Mouse (Mus musculus) embryonic facial prominence, embryonic 12.5 days (tissue): ENCODE measurements around the gene AC124502.3. TPM values are rescaled to one million over a fixed set of nuclear protein-coding genes. Genes with fewer than 3 reads are reported as not detected.
A peak's percentile ranks its signal among the peaks of the same experiment; 100 is the strongest.
"Not testable (repeated sequence)": the region's sequence is repeated elsewhere in the genome, so short reads cannot be mapped to it uniquely, and the experiment has no call there.

Experiments used
- ATAC-seq: fragments of 200-750 bp; cut with Nextera tagmentation; 2 replicates; pipeline ENCODE4 v1.8.0; 2017; ENCODE audit not compliant: insufficient number of reproducible peaks, insufficient read depth, low FRiP score, low TSS enrichment
- H3K27ac ChIP-seq: fragments of 300-500 bp; sonication (generic); 2 replicates; pipeline ENCODE4 v1.5.1; 2016; ENCODE audit warnings: mild to moderate bottlenecking
- H3K27me3 ChIP-seq: fragments of 300-500 bp; sonication (generic); 2 replicates; pipeline ENCODE4 v1.6.1; 2016; ENCODE audit warnings: mild to moderate bottlenecking, moderate library complexity
- H3K36me3 ChIP-seq: fragments of 300-500 bp; sonication (generic); 2 replicates; pipeline ENCODE4 v1.6.1; 2016; ENCODE audit warnings: mild to moderate bottlenecking
- H3K4me1 ChIP-seq: fragments of 300-500 bp; sonication (generic); 2 replicates; pipeline ENCODE4 v1.6.1; 2016
- H3K4me2 ChIP-seq: fragments of 300-500 bp; sonication (generic); replicated peaks from 2 replicates; pipeline ENCODE4 v1.6.1; 2016; ENCODE audit warnings: mild to moderate bottlenecking, moderate library complexity
- H3K4me3 ChIP-seq: fragments of 300-500 bp; sonication (generic); 2 replicates; pipeline ENCODE4 v1.5.1; 2016; ENCODE audit warnings: mild to moderate bottlenecking
- H3K9ac ChIP-seq: fragments of 300-500 bp; sonication (generic); 2 replicates; pipeline ENCODE4 v1.6.1; 2016; ENCODE audit warnings: mild to moderate bottlenecking, moderate library complexity
- H3K9me3 ChIP-seq: fragments of 300-500 bp; sonication (generic); 2 replicates; pipeline ENCODE4 v1.6.1; 2016; ENCODE audit warnings: mild to moderate bottlenecking, moderate library complexity
- WGBS: fragments of 180-500 bp; shearing (Covaris S2); methylation state at CpG from one replicate; pipeline ENCODE4 v1.1.7; 2016; 5-methylcytosine and 5-hydroxymethylcytosine counted together
- polyA plus RNA-seq: library from polyadenylated mRNA; unstranded; fragments of >200 nt; fragmentation: Nextera tagmentation; extraction: Ambion mirVana; gene quantifications from 2 replicates; pipeline ENCODE4 v1.2.1, GENCODE M21; 2016

The AC124502.3 gene
- polyA plus RNA-seq, 1 experiment from 2014 or later = 4.7 TPM

GRCm38 (mm10) chr19:5073518-5073917 is 34.8 kb downstream of the AC124502.3 start:
- WGBS = 44% methylated on average over 5 of the region's 5 CpGs
- Histone ChIP-seq H3K4me2 (peak overlapping the region; percentile 86; the same call in 1 of the 2 replicates), H3K4me1 (peaks cover 28% of the 10 kb centered on the region), H3K36me3 (no peaks in the 10 kb centered on the region), H3K9ac (no peak overlapping the region), H3K9me3 (no peaks in the 10 kb centered on the region), H3K4me3 (peak overlapping the region; percentile 59; the same call in 1 of the 2 replicates), H3K27me3 (peaks cover 12% of the 10 kb centered on the region), H3K27ac (no peak overlapping the region)
- ATAC-seq = no peak

- no peaks in the 10 kb centered on the region for H3K36me3 ChIP-seq
- H3K4me3 ChIP-seq = no peak overlapping the region
- peaks cover 48% of the 10 kb centered on the region for H3K27me3 ChIP-seq
- H3K9me3 ChIP-seq = no peaks in the 10 kb centered on the region
- no peak overlapping the region for H3K9ac ChIP-seq
- ATAC-seq = no peak
- 81% methylated on average over 1 of the region's 1 CpGs for WGBS
- no peak overlapping the region for H3K27ac ChIP-seq
- H3K4me1 ChIP-seq = no peaks in the 10 kb centered on the region
- no peak overlapping the region for H3K4me2 ChIP-seq
Observed at GRCm38 (mm10) chr19:5079279-5079678, 40.6 kb downstream of the AC124502.3 start.

- 64% methylated on average over 18 of the region's 18 CpGs for WGBS
- Histone ChIP-seq H3K4me1 (peaks cover 10% of the 10 kb centered on the region), H3K27ac (no peak overlapping the region), H3K27me3 (peaks cover 71% of the 10 kb centered on the region), H3K36me3 (no peaks in the 10 kb centered on the region), H3K4me3 (no peak overlapping the region), H3K9me3 (no peaks in the 10 kb centered on the region), H3K4me2 (no peak overlapping the region), H3K9ac (no peak overlapping the region)
- ATAC-seq = no peak
Observed at GRCm38 (mm10) chr19:5082005-5082404, 43.3 kb downstream of the AC124502.3 start.

- no peak overlapping the region for H3K9ac ChIP-seq
- 66% methylated on average over 24 of the region's 24 CpGs for WGBS
- H3K27ac ChIP-seq = no peak overlapping the region
- no peak for ATAC-seq
- H3K36me3 ChIP-seq = no peaks in the 10 kb centered on the region
- H3K4me3 ChIP-seq = no peak overlapping the region
- H3K9me3 ChIP-seq = no peaks in the 10 kb centered on the region
- peaks cover 14% of the 10 kb centered on the region for H3K4me1 ChIP-seq
- H3K4me2 ChIP-seq = no peak overlapping the region
- peaks cover 71% of the 10 kb centered on the region for H3K27me3 ChIP-seq
Observed at GRCm38 (mm10) chr19:5082596-5082995, 43.9 kb downstream of the AC124502.3 start.

- no peaks in the 10 kb centered on the region for H3K36me3 ChIP-seq
- peak overlapping the region; percentile 83; the same call in 1 of the 2 replicates for H3K4me2 ChIP-seq
- peaks cover 68% of the 10 kb centered on the region for H3K27me3 ChIP-seq
- ATAC-seq = no peak
- H3K9me3 ChIP-seq = no peaks in the 10 kb centered on the region
- 74% methylated on average over 3 of the region's 3 CpGs for WGBS
- H3K4me3 ChIP-seq = peak overlapping the region; percentile 45
- no peak overlapping the region for H3K9ac ChIP-seq
- no peak overlapping the region for H3K27ac ChIP-seq
- H3K4me1 ChIP-seq = peaks cover 20% of the 10 kb centered on the region
Observed at GRCm38 (mm10) chr19:5083961-5084833, 45.5 kb downstream of the AC124502.3 start.

GRCm38 (mm10) chr19:5084834-5085144 is 46.1 kb downstream of the AC124502.3 start:
- Histone ChIP-seq H3K4me2 (peak overlapping the region; percentile 83), H3K9me3 (no peaks in the 10 kb centered on the region), H3K27ac (no peak overlapping the region), H3K9ac (no peak overlapping the region), H3K36me3 (no peaks in the 10 kb centered on the region), H3K4me3 (peak overlapping the region; percentile 45), H3K4me1 (peaks cover 23% of the 10 kb centered on the region), H3K27me3 (peaks cover 67% of the 10 kb centered on the region)
- WGBS = 6% methylated on average over 15 of the region's 15 CpGs
- no peak for ATAC-seq

- peak within 1 kb of the TSS; percentile 83 for H3K4me2 ChIP-seq
- ATAC-seq = no peak
- peaks cover 62% of the 10 kb centered on the region for H3K27me3 ChIP-seq
- H3K4me3 ChIP-seq = peak within 1 kb of the TSS; percentile 45
- H3K4me1 ChIP-seq = peaks cover 23% of the 10 kb centered on the region
- WGBS = under 1% methylated on average over 55 of the region's 69 CpGs
- peak within 1 kb of the TSS; percentile 50; the same call in 1 of the 2 replicates for H3K9ac ChIP-seq
- H3K36me3 ChIP-seq = 0 out of 2 replicates have a peak, but pooled peaks cover under 1% of the 10 kb centered on the region
- no peaks in the 10 kb centered on the region for H3K9me3 ChIP-seq
- no peak within 1 kb of the TSS for H3K27ac ChIP-seq
Observed at GRCm38 (mm10) chr19:5085145-5085863, 46.6 kb downstream of the AC124502.3 start, which contains the start of gene Tmem151a. Gene Tmem151a (minus strand): TSS chr19:5085531.

- Histone ChIP-seq H3K27me3 (peaks cover 50% of the 10 kb centered on the region), H3K4me1 (peaks cover 23% of the 10 kb centered on the region), H3K36me3 (peaks cover 13% of the 10 kb centered on the region)
- WGBS = 43% methylated on average over 4 of the region's 4 CpGs
- not testable (repeated sequence) for ATAC-seq, H3K9ac ChIP-seq, H3K4me3 ChIP-seq, H3K4me2 ChIP-seq, H3K27ac ChIP-seq, H3K9me3 ChIP-seq
Observed at GRCm38 (mm10) chr19:5086533-5086932, 47.8 kb downstream of the AC124502.3 start.

GRCm38 (mm10) chr19:5087884-5088728 is 49.4 kb downstream of the AC124502.3 start, which contains the start of gene Yif1a:
Gene Yif1a (plus strand): TSS chr19:5088538.
- peaks cover 34% of the 10 kb centered on the region for H3K27me3 ChIP-seq
- H3K9ac ChIP-seq = peak within 1 kb of the TSS; percentile 75
- H3K9me3 ChIP-seq = no peaks in the 10 kb centered on the region
- H3K4me3 ChIP-seq = peak within 1 kb of the TSS; percentile 79
- peak within 1 kb of the TSS; percentile 77 for H3K4me2 ChIP-seq
- peaks cover 23% of the 10 kb centered on the region for H3K4me1 ChIP-seq
- WGBS = under 1% methylated on average over 58 of the region's 58 CpGs
- peak; percentile 94 for ATAC-seq
- H3K27ac ChIP-seq = peak within 1 kb of the TSS; percentile 65
- H3K36me3 ChIP-seq = peaks cover 27% of the 10 kb centered on the region

GRCm38 (mm10) chr19:5089324-5089723 is 50.6 kb downstream of the AC124502.3 start:
- Histone ChIP-seq H3K27ac (no peak overlapping the region), H3K9me3 (no peaks in the 10 kb centered on the region), H3K4me1 (peaks cover 29% of the 10 kb centered on the region), H3K27me3 (peaks cover 22% of the 10 kb centered on the region), H3K4me3 (peak overlapping the region; percentile 79), H3K36me3 (peaks cover 35% of the 10 kb centered on the region), H3K4me2 (peak overlapping the region; percentile 77), H3K9ac (peak overlapping the region; percentile 75)
- 90% methylated on average over 4 of the region's 4 CpGs for WGBS
- no peak for ATAC-seq

GRCm38 (mm10) chr19:5092083-5092482 is 53.4 kb downstream of the AC124502.3 start:
- Histone ChIP-seq H3K9ac (no peak overlapping the region), H3K4me2 (no peak overlapping the region), H3K9me3 (no peaks in the 10 kb centered on the region), H3K4me3 (no peak overlapping the region), H3K27ac (no peak overlapping the region), H3K27me3 (no peaks in the 10 kb centered on the region), H3K36me3 (peaks cover 35% of the 10 kb centered on the region), H3K4me1 (peaks cover 47% of the 10 kb centered on the region)
- no peak for ATAC-seq
- 92% methylated on average over 10 of the region's 10 CpGs for WGBS
